Mouse (Mus musculus): ENCODE measurements at regions not wholly inside any gene's neighbourhood (a gene's known extent, or its start where the extent isn't known, plus 50 kb on each side); places are given as distances from the start of the nearest gene placed in this dataset.

DNA sequence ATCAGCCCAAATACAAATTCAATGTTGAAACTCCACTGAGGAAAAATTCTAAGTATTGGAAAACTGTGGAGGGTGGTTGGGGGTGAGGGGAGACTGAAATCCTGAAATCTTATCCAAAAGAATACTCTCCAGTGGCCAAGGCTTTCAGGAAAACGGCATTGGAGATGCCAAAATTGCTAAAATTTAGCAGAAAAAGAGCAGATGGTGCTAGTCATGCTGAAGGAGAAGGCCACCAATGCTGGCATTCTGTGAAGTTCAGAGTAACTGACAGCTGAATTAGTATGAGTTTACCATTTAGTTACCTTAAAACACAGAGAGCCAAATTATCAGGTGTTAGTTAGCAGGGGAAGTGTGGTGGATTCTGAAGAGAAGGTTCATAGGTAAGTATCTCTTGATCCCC lies 1437.6 kb upstream of the Tenm4 start:
- no peak for TF ChIP-seq CTCF (IDR thresholded peaks at IDR 0.05; ENCODE audit: low read depth, low read length)
- TF ChIP-seq POLR2A (IDR thresholded peaks at IDR 0.05; ENCODE audit: extremely low read depth, insufficient read depth, low read length): no peak

All from liver, adult 2 months (tissue).